Mouse (Mus musculus): ENCODE results near the gene G3bp2. TPM values are rescaled to one million over a fixed set of nuclear protein-coding genes. Genes with fewer than 3 reads are reported as not detected.

Gene G3bp2
- polyA plus RNA-seq, 1 experiment, result 172 TPM

DNA sequence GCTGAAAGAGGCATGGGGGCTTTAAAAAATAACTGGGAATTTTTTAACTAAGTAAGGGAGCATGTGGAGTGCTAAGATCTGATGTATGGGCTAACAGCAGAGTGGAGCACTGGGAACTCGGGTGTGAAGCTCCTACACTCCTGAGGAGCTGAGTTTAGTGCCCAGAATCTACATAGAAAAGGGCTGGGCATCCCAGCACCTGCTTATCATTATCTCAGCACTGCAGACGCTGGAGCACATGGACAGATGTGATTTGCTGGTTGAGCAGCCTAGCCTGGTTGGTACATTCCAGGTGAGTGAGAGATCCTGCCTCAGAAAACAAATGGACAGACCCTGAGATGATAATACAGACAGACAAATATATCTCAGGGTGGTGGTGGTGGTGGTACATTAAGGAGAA, 73.7 kb downstream of the G3bp2 start:
- DNase-seq (ENCODE audit: low read depth), result no peak
- TF ChIP-seq CTCF (IDR thresholded peaks at IDR 0.05; ENCODE audit: borderline replicate concordance, extremely low read depth, insufficient read depth, insufficient read length) (no peak), POLR2A (IDR thresholded peaks at IDR 0.05; ENCODE audit: borderline replicate concordance, extremely low read depth, insufficient read depth, insufficient read length, poor library complexity, severe bottlenecking) (no peak)

DNA sequence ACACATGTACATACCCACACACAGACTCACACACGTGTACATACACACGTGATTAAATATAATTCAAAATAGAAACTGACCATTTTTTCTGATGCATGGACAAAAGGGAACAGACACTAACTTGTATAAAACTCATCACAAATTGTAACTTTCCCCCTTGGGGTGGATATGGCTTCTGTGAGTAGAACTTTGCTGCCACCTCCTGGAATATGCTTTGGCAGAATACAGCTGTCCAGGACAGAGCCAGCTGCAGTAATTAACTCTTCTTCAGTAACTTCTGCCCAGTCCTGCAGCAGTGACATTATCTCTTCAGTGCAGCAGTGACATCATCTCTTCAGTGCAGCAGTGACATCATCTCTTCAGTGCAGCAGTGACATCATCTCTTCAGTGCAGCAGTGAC, 80.5 kb downstream of the G3bp2 start:
- TF ChIP-seq POLR2A (IDR thresholded peaks at IDR 0.05; ENCODE audit: borderline replicate concordance, extremely low read depth, insufficient read depth, insufficient read length, poor library complexity, severe bottlenecking), result no peak
- TF ChIP-seq CTCF (IDR thresholded peaks at IDR 0.05; ENCODE audit: borderline replicate concordance, extremely low read depth, insufficient read depth, insufficient read length), result peak; percentile 46; the same call in 1 of the 2 replicates
- DNase-seq (ENCODE audit: low read depth), result peak; percentile 41

Other genes with a start within 250 kb of the G3bp2 start
- 53.6 and 58.8 TPM in 2 replicates for gene Rchy1, start 120.7 kb downstream of the G3bp2 start, polyA plus RNA-seq (2012; rRNA removed)
- not detected in 2 replicates for gene Odaph, start 96.2 kb downstream of the G3bp2 start, polyA plus RNA-seq (2012; rRNA removed)
- gene Cdkl2, start 39.8 kb downstream of the G3bp2 start, polyA plus RNA-seq (2012; rRNA removed), result 2.9 and 4.4 TPM in 2 replicates
- gene Uso1, start 54.2 kb upstream of the G3bp2 start, polyA plus RNA-seq (2012; rRNA removed), result 39.4 and 46.2 TPM in 2 replicates
- not detected in 2 replicates for gene U90926, start 131.7 kb upstream of the G3bp2 start, polyA plus RNA-seq (2012; rRNA removed)
- 0.74 and 1.3 TPM in 2 replicates for gene Ppef2, start 172.6 kb upstream of the G3bp2 start, polyA plus RNA-seq (2012; rRNA removed)
- gene Naaa, start 194.5 kb upstream of the G3bp2 start, polyA plus RNA-seq (2012; rRNA removed), result 9.4 and 15.5 TPM in 2 replicates
- 18.7 and 25.4 TPM in 2 replicates for gene Sdad1, start 226.8 kb upstream of the G3bp2 start, polyA plus RNA-seq (2012; rRNA removed)
- gene Cxcl9, start 244.4 kb upstream of the G3bp2 start, polyA plus RNA-seq (2012; rRNA removed), result 0.03 TPM in 1 of 2 replicates, not detected in the other
- gene Art3, start 248.1 kb upstream of the G3bp2 start, polyA plus RNA-seq (2012; rRNA removed), result 2.1 and 3.8 TPM in 2 replicates

All from brain, embryonic 14.5 days (tissue).